Mouse (Mus musculus) liver, embryonic 18 days (tissue): ENCODE results near the gene Mup4. TPM values are rescaled to one million over a fixed set of nuclear protein-coding genes. Genes with fewer than 3 reads are reported as not detected.

Experiments used
- polyA plus RNA-seq: library from polyadenylated mRNA; depleted of rRNA; stranded (reverse); fragments of >200 nt; gene quantifications from 2 replicates; pipeline ENCODE4 v1.2.3, GENCODE M21; 2012; rRNA removed

The Mup4 gene
- not detected in 2 replicates for polyA plus RNA-seq

GRCm38 (mm10) chr4:59960610-59961009 is at the start of gene Mup4:
Gene Mup4 (minus strand): TSS chr4:59960710.

DNA sequence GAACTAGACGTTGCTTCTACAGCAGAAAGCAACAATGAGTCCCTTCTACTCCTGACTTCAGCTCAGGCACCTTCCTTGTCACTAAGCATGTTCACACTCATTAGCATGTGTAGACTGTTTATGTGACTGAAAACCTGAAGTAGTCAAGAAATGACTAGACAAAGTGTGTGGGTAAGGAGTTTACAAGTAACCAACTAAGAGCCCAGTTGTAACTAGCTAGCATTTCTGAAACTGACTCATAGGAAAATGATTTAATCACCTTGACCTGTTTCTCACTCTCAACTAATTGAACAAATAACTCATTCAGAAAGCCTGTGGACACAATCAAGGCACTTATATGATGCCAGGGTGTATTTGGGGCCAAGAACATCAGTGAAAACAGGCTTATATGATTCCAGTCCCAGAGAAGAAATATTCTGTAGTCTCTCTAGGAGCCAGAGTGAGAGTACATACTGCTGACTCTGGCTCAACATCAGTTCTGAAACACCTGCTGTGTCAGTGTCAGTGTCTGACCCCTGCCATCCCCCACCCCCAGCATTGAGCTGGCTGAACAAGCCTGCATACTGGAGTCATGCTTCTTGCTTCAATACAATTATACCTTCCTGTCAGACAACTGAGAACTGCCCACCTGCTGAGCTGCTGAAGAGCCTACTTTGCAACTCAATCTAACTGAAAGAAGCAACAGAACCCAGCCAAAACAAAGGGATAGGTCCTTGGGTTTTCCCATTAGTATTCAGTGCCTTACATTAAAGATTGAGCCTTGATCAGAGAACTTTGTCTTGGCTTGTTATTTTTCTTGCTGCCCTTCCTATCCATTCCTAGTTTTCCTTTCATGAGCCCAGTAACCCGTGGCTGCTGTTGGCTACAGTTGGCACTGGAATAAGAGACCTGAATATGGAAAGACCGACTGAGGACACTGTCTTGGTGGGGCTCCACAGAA is 3.2 kb upstream of the Mup4 start, which contains the start of gene Mup6:
Gene Mup6, plus strand, starts transcription at position 890 of the 940 bp plus-strand sequence.

DNA sequence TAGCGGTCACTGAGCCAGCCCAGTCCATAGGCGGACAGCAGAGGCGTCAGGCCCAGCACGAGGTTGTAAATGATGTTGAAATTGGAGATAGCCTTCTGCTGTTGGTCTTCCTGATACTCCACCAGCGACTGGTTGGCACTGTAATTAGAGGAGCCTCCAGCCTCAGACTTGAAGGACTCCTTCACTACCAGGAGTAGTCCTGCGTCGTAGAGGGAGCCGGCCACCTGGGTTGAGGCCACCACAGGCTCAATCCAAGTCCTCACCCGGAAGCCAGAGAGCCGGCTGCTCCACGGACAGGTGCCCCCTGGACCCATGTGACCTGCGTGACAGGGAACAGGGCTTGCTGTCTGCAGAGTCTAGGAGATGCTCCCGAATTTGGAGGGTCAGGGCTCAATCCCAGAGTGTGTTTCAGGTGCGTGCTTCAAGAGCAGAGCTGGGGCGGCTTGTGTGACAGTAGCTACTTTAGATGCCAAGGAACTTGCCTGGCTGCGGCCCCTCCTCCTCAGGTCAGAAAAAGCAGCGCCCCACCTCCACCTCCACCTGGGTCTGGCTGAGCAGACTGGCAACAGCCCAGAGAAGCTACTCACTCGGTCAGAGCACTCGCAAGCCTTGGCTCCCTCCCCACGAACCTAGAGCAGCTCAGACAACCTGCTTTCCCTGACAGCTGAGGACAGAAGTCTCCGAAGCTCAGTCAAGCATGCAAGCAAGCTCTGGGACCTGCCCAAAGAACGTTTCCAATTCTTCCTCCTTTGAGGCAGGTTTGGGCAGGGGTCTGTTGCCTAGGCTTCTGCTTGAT is 45.7 kb downstream of the Mup4 start, which contains the start of gene Slc46a2:
Gene Slc46a2, minus strand, starts transcription at position 449 of the 796 bp plus-strand sequence.

Other genes starting within 250 kb of the Mup4 start
- gene Inip, start 159.1 kb downstream of the Mup4 start, polyA plus RNA-seq, result 5.0 and 5.1 TPM in 2 replicates
- gene Snx30, start 154.9 kb downstream of the Mup4 start, polyA plus RNA-seq, result 2.5 and 2.8 TPM in 2 replicates
- not detected in 2 replicates for gene Slc46a2, start 45.7 kb downstream of the Mup4 start, polyA plus RNA-seq
- not detected in 2 replicates for gene Mup6, start 3.6 kb upstream of the Mup4 start, polyA plus RNA-seq
- not detected in 2 replicates for gene Mup7, start 109.8 kb upstream of the Mup4 start, polyA plus RNA-seq
- gene Mup2, start 193.6 kb upstream of the Mup4 start, polyA plus RNA-seq, result not detected in 2 replicates